8 mouse cellular contexts compared by ENCODE assay signal in the genomic region with DNA sequence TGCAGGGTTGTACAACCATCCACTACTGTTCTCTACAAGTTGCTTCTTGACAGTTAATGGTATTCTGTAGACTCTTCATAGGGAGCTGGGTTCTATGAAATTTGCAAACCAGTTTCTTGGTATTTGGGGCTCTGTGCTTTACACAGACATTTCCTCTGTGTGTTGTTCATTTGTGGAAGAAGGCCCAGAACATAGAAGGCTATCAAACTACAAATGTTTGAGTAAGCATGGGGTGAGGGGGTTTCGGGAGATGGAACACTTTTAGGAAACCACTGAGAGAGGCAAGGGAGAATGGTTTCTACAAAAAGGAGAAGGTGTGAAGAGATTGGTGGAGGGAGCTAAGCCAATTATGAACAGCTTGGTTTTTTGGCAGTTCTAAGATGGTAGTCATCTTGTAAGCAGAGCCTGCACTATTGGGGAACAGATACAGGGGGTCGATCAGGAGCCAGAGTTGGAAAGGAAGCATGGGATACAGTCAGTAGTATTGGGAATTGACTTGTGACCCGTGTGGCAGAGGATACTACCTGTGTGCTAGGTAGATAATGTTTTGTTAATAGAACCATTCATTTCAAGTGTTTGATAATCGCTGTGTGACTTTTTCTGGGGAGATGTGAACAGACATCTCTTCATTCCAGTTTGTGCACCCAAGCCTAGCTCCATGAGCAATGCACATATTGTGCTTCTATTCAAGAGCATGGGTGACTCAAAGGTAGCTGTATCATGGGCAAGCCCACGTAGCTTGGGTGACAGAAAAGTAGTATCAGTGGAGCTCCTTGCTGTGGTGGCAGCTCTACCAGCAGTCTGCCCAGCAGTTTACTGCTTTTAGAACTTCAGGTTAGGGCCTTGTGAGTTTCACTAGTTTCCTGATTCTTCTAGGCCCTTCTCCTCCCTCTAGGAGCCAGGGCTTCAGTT. TPM values are rescaled to one million over a fixed set of nuclear protein-coding genes. Genes with fewer than 3 reads are reported as not detected.
DNase-seq lines count a peak whose midpoint lies in the region; ATAC-seq and TF ChIP-seq lines count a peak whose summit lies in the region.

No protein-coding gene starts in this region.

- no peaks in the 10 kb centered on the region for H3K27me3 ChIP-seq in heart, embryonic 11.5 days (ENCODE audit: control insufficient read depth, insufficient read depth, low read length)
- no peaks in the 10 kb centered on the region for H3K27me3 ChIP-seq in C2C12 (ENCODE audit: control insufficient read depth, insufficient read depth, insufficient read length)
- H3K27me3 ChIP-seq in embryonic facial prominence, embryonic 11.5 days (ENCODE audit: control insufficient read depth, insufficient read depth, low read length) = no peaks in the 10 kb centered on the region
- no peaks in the 10 kb centered on the region for H3K27me3 ChIP-seq in limb, embryonic 10.5 days (ENCODE audit: low read depth, poor library complexity, severe bottlenecking)

- H3K9me3 ChIP-seq in heart, embryonic 11.5 days (replicated peaks; ENCODE audit: control insufficient read depth, low read length) = no peaks in the 10 kb centered on the region
- no peaks in the 10 kb centered on the region for H3K9me3 ChIP-seq in embryonic facial prominence, embryonic 11.5 days (replicated peaks; ENCODE audit: control insufficient read depth, low read length)
- no peaks in the 10 kb centered on the region for H3K9me3 ChIP-seq in limb, embryonic 10.5 days (replicated peaks)

- H3K4me2 ChIP-seq in heart, embryonic 11.5 days = peak overlapping the region; percentile 78
- H3K4me2 ChIP-seq in embryonic facial prominence, embryonic 11.5 days (ENCODE audit: low read depth, low read length) = peak overlapping the region; percentile 81

- peak overlapping the region; percentile 86; the same call in 1 of the 2 replicates for H3K9ac ChIP-seq in heart, embryonic 11.5 days (ENCODE audit: low read depth, low read length)
- no peak overlapping the region for H3K9ac ChIP-seq in embryonic facial prominence, embryonic 11.5 days (replicated peaks; ENCODE audit: low read length)

- no peak for TF ChIP-seq POLR2A in olfactory bulb, adult 2 months (IDR thresholded peaks at IDR 0.05; ENCODE audit: insufficient read depth, low read depth, low read length)

- no peak for TF ChIP-seq CTCF in C2C12 (IDR thresholded peaks at IDR 0.05; ENCODE audit: control insufficient read depth, insufficient read depth, insufficient read length)
- TF ChIP-seq CTCF in olfactory bulb, adult 2 months (IDR thresholded peaks at IDR 0.05; ENCODE audit: insufficient read depth, low read depth, low read length) = no peak

- H3K79me2 ChIP-seq in C2C12 (ENCODE audit: control insufficient read depth, insufficient read depth) = peaks cover 63% of the 10 kb centered on the region

- H3K4me1 ChIP-seq in heart, embryonic 11.5 days (ENCODE audit: control insufficient read depth, insufficient read depth, low read length) = peaks cover 8% of the 10 kb centered on the region; the same call in 1 of the 2 replicates
- H3K4me1 ChIP-seq in embryonic facial prominence, embryonic 11.5 days (ENCODE audit: control insufficient read depth, insufficient read depth, low read length) = 0 out of 2 replicates have a peak, but pooled peaks cover 3% of the 10 kb centered on the region
- H3K4me1 ChIP-seq in limb, embryonic 10.5 days = peaks cover 13% of the 10 kb centered on the region
- H3K4me1 ChIP-seq in olfactory bulb, adult 2 months (ENCODE audit: control insufficient read depth, insufficient read depth, low read length) = no peaks in the 10 kb centered on the region

- H3K4me3 ChIP-seq in heart, embryonic 11.5 days (ENCODE audit: low read depth, low read length) = peak overlapping the region; percentile 84
- peak overlapping the region; percentile 50 for H3K4me3 ChIP-seq in C2C12 (ENCODE audit: insufficient read depth, poor library complexity, severe bottlenecking)
- H3K4me3 ChIP-seq in embryonic facial prominence, embryonic 11.5 days (ENCODE audit: low read depth, low read length) = peak overlapping the region; percentile 75
- H3K4me3 ChIP-seq in limb, embryonic 10.5 days = peak overlapping the region; percentile 68
- peak overlapping the region; percentile 95; the same call in 1 of the 2 replicates for H3K4me3 ChIP-seq in olfactory bulb, adult 2 months (ENCODE audit: insufficient read depth, low read depth, low read length)

- 43% methylated on average over 5 of the region's 5 CpGs for WGBS in heart, embryonic 11.5 days (ENCODE audit: insufficient replicate concordance)
- WGBS in embryonic facial prominence, embryonic 11.5 days = 48% methylated on average over 5 of the region's 5 CpGs
- 44% methylated on average over 5 of the region's 5 CpGs for whole genome bisulfite sequencing in limb, embryonic 10.5 days
- 64% methylated on average over 5 of the region's 5 CpGs for WGBS in olfactory bulb, adult 2 months

- no peak for ATAC-seq in heart, embryonic 11.5 days (replicated peaks; ENCODE audit: insufficient number of reproducible peaks, low FRiP score, low TSS enrichment)
- no peak for ATAC-seq in embryonic facial prominence, embryonic 11.5 days (replicated peaks; ENCODE audit: insufficient number of reproducible peaks, low FRiP score, low TSS enrichment, low read depth)

- no peak for DNase-seq in heart, postnatal 4 days
- DNase-seq in embryonic facial prominence, embryonic 11.5 days (ENCODE audit: low spot score) = no peak
- no peak for DNase-seq in limb, embryonic 10.5 days (ENCODE audit: low spot score)
- DNase-seq in frontal cortex, postnatal 10 days (ENCODE audit: low spot score in 2 of 2) = no peak
- DNase-seq in right cerebral cortex, postnatal 36 days (ENCODE audit: low spot score in 2 of 2) = no peak

- peak overlapping the region; percentile 79 for H3ac ChIP-seq in C2C12 (ENCODE audit: control insufficient read depth, insufficient read length, low read depth)

- H3K36me3 ChIP-seq in heart, embryonic 11.5 days (ENCODE audit: control insufficient read depth, insufficient read depth, low read length) = no peaks in the 10 kb centered on the region
- peaks cover 26% of the 10 kb centered on the region for H3K36me3 ChIP-seq in C2C12 (ENCODE audit: control insufficient read depth, insufficient read depth)
- no peaks in the 10 kb centered on the region for H3K36me3 ChIP-seq in embryonic facial prominence, embryonic 11.5 days (replicated peaks; ENCODE audit: control insufficient read depth, insufficient read depth, low read depth, low read length)
- H3K36me3 ChIP-seq in limb, embryonic 10.5 days = peaks cover 23% of the 10 kb centered on the region

- no peak overlapping the region for H3K27ac ChIP-seq in heart, embryonic 11.5 days (ENCODE audit: low read depth, low read length)
- no peak overlapping the region for H3K27ac ChIP-seq in embryonic facial prominence, embryonic 11.5 days (replicated peaks; ENCODE audit: low read depth, low read length)
- H3K27ac ChIP-seq in limb, embryonic 10.5 days = no peak overlapping the region
- H3K27ac ChIP-seq in olfactory bulb, adult 2 months (ENCODE audit: insufficient read depth, low read depth, low read length) = no peak overlapping the region

- H3K79me3 ChIP-seq in C2C12 (ENCODE audit: low read depth) = peaks cover 56% of the 10 kb centered on the region

TF ChIP-seq in C2C12, 6 proteins besides CTCF, POLR2A, EP300 and RAD21:
- TF ChIP-seq MYOG (IDR thresholded peaks at IDR 0.05; ENCODE audit: control insufficient read depth, extremely low read depth, insufficient read length) = no peak
- no peak for TF ChIP-seq CEBPB (IDR thresholded peaks at IDR 0.05; ENCODE audit: low read depth)
- no peak for TF ChIP-seq MYOD1 (IDR thresholded peaks at IDR 0.05; ENCODE audit: control insufficient read depth, insufficient read length, low read depth)
- TF ChIP-seq FOSL1 (IDR thresholded peaks at IDR 0.05; ENCODE audit: insufficient read depth, low read length, poor library complexity, severe bottlenecking) = no peak
- TF ChIP-seq USF1 (IDR thresholded peaks at IDR 0.05; ENCODE audit: low read depth) = no peak
- no peak for TF ChIP-seq MAX (IDR thresholded peaks at IDR 0.05)

RNA-seq across cellular contexts. Expression of gene Naf1, which starts 1.8 kb away (rescaled TPM):
- 3.1 and 3.4 TPM in 2 replicates for polyA plus RNA-seq in heart, embryonic 11.5 days (2014; fragmentation: Nextera tagmentation; extraction: Ambion mirVana)
- 10 to 100 TPM in 1 of 2 experiments, 1 to 10 TPM in 1; 9.7 to 10.4 TPM for total RNA-seq in heart, postnatal 4 days (2021)
- 7.6 TPM for polyA plus RNA-seq in C2C12 (2012; fragmentation: generic; extraction: Trizol)
- polyA plus RNA-seq in embryonic facial prominence, embryonic 11.5 days (2014; fragmentation: Nextera tagmentation; extraction: Ambion mirVana) = 4.3 and 5.6 TPM in 2 replicates
- polyA plus RNA-seq in limb, embryonic 10.5 days (2016; fragmentation: Nextera tagmentation; extraction: Ambion mirVana) = 3.2 and 4.4 TPM in 2 replicates
- polyA plus RNA-seq in olfactory bulb, adult 2 months (2012; ENCODE audit: insufficient read depth, insufficient read length, low replicate concordance, missing spikeins) = not detected in 2 replicates
